9 mouse cellular contexts compared by ENCODE assay signal in genomic region chr11:117598610-117599009, GRCm38 (mm10). TPM values are rescaled to one million over a fixed set of nuclear protein-coding genes. Genes with fewer than 3 reads are reported as not detected.
DNase-seq lines count a peak whose midpoint lies in the region; ATAC-seq lines count a peak whose summit lies in the region.
"Had no signal": no experiment of that assay in that cellular context is flagged by ENCODE, and none has a peak within 500 bp of the region (broad histone marks: within the 10 kb centered on the region; RNA-seq: fewer than 3 reads in every experiment).

No protein-coding gene starts in this region.

- DNase-seq in cerebellum, postnatal 25 days = peak; percentile 37 to 42
- no peak for DNase-seq in cerebellum, adult 9-10 months
- peak; percentile 20 for DNase-seq in thymus, postnatal 0 days (ENCODE audit: low spot score)
- DNase-seq in thymus, postnatal 10 days (ENCODE audit: low spot score in 2 of 2) = no peak
- DNase-seq in induced T-regulatory cell, adult 2 months (ENCODE audit: low read depth) = peak; percentile 63
- no peak for DNase-seq in layer of hippocampus, postnatal 14 days (ENCODE audit: low spot score in 2 of 2)

- H3K27me3 ChIP-seq in megakaryocyte, embryonic 14.5 days (replicated peaks) = peaks cover 90% of the 10 kb centered on the region

- peak overlapping the region; percentile 90 for H3K4me3 ChIP-seq in megakaryocyte, embryonic 14.5 days (replicated peaks)

- no peak for ATAC-seq in megakaryocyte progenitor cell, adult 5-6 weeks (replicated peaks; ENCODE audit: poor library complexity)

- no peaks in the 10 kb centered on the region for H3K9me3 ChIP-seq in megakaryocyte, embryonic 14.5 days
- H3K9me3 ChIP-seq: G1E had no signal

- H3K4me1 ChIP-seq in megakaryocyte, embryonic 14.5 days = peaks cover 25% of the 10 kb centered on the region

- H3K36me3 ChIP-seq in megakaryocyte, embryonic 14.5 days (replicated peaks; ENCODE audit: low read length) = no peaks in the 10 kb centered on the region
- H3K36me3 ChIP-seq: G1E had no signal

RNA-seq across cellular contexts. Expression of gene Tnrc6c, which starts 55.5 kb away (rescaled TPM):
- polyA plus RNA-seq in thymus, postnatal 0 days (2015; fragmentation: Nextera tagmentation; extraction: Ambion mirVana) = 13.2 and 18.7 TPM in 2 replicates
- 5.7 and 9.3 TPM in 2 replicates for polyA plus RNA-seq in megakaryocyte, embryonic 14.5 days (2012; ENCODE audit: insufficient read depth, low replicate concordance)
- 18.8 and 22.1 TPM in 2 replicates for total RNA-seq in megakaryocyte progenitor cell, adult 5-6 weeks (2015)
- 17.8 and 19.8 TPM in 2 replicates for total RNA-seq in megakaryocyte progenitor cell, adult 5-6 weeks (2017)
- total RNA-seq in layer of hippocampus, postnatal 14 days (2021) = 10 to 100 TPM; 61.8 to 67.9 TPM

Comparison
In these comparisons a context has a peak if more than half of its experiments do, and no peak if none do; other contexts are left out.
1. DNase-seq: peak in cerebellum, postnatal 25 days (2 of 2), thymus, postnatal 0 days (single experiment) and induced T-regulatory cell, adult 2 months (single experiment); none in cerebellum, adult 9-10 months (single experiment), thymus, postnatal 10 days (0 of 2) and layer of hippocampus, postnatal 14 days (0 of 2).